Mouse (Mus musculus): ENCODE measurements around the gene Klrb1c. TPM values are rescaled to one million over a fixed set of nuclear protein-coding genes. Genes with fewer than 3 reads are reported as not detected.
"Not testable (repeated sequence)": the region's sequence is repeated elsewhere in the genome, so short reads cannot be mapped to it uniquely, and the experiment has no call there.

Gene Klrb1c
- polyA plus RNA-seq, 1 experiment from 2014 or later: not detected

DNA sequence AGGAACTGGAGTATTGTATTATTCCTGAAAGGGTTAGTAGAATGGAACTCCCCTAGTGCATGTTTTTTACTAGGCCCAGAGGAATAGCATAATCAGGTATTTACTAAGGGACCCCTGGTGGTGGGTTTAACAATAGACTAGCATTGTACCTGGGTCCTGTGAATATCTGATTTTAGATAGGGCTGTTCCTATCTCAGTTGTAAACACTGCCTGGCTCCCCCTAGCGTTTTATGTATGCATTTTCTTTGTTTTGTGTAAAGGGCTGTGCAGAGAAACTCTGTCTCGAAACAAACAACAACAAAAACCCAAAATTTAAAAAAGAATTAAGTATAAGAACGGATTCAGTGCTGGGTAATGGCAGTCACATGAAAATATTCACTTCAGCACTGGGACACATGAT, 18.0 kb upstream of the Klrb1c start:
- no peak overlapping the region for H3K4me3 ChIP-seq
- H3K4me1 ChIP-seq (replicated peaks): 0 out of 2 replicates have a peak, but pooled peaks cover 3% of the 10 kb centered on the region
- no peak for ATAC-seq (ENCODE audit: low FRiP score, low read depth)
- H3K9ac ChIP-seq: no peak overlapping the region
- no peaks in the 10 kb centered on the region for H3K27me3 ChIP-seq
- H3K27ac ChIP-seq (replicated peaks): no peak overlapping the region
- no peaks in the 10 kb centered on the region for H3K9me3 ChIP-seq
- H3K36me3 ChIP-seq: no peaks in the 10 kb centered on the region
- WGBS: 69% methylated on average over 3 of the region's 3 CpGs
- H3K4me2 ChIP-seq: no peak overlapping the region

DNA sequence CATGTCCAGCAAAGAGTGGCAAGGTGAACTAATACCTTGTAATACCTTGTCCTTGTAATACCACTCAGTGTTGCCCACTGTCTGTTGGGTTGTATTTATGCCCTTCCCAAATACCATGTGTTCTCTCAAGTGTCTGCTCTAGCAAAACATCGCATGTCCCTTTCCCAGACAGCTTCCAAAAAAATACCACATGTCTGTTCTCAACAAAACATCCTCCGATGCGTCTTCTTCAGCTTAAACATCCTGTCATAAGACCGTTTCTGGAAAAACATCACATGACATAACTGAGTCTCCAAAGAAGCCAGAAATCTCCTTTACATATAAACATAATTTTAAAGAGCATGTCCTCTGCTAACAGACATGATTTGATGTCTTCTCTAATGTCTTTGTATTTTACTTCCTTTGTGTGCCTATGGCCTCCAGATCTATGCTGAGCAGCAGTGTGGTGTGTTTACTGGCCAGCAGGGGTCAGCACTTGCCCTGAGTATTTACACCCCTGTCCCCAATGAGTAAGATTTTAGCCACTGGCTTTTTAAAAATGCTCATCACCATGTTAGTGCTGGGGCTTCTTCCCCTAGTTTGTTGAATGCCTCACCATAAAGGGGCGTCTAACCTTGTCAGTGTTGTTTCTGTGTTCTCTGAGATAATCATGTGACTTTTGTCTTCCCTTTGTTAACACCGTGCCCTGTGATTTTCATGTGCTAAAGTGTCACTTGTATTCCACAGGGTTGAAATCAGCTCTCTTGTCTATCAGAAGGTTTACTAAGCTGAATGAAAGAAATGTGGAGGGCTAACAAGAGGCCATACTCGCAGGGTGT, 16.0 kb upstream of the Klrb1c start:
- not testable (repeated sequence) for H3K4me2 ChIP-seq; H3K27ac ChIP-seq (replicated peaks); H3K9me3 ChIP-seq; H3K27me3 ChIP-seq; H3K4me3 ChIP-seq; ATAC-seq (ENCODE audit: low FRiP score, low read depth); H3K36me3 ChIP-seq; H3K4me1 ChIP-seq (replicated peaks); H3K9ac ChIP-seq
- 60% methylated on average over 7 of the region's 7 CpGs for WGBS

DNA sequence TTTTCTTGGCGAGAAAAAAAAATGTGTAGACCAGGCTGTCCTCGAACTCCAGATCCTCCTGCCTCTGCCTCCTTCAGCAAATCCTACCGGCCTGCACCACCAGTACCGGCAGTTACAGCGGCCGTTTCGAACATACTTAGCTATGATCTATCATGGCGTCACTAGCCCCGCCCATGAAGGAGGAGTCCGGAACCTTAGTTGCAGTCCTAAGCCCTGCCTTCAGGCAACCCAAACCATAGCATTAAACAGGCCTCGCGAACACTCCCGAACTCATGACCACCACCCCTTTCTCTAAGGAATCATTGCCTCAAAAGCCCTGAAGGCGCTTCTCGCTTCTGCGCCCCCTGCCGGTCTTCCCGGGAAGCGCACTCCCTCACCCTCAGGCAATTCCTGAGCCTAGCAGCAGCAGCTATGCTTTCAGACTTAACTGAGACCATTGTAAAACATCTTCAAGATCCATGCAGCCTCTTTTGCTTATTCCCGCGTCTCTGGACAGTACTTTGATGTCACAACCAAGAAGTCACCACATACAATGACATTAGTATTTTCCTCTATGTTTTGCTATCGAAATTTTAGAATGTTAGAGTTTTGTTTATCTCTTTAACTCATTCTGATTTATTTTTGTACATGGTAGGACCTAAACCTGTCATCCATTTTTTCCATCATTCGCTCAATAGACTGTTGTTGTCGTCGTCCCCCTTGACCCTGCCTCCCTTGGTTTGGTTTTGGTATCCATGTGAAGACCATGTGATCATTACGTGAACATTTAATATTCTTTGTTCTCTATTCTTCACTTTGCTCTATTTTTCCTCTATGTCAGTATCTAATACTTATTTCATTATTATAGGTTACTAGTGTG, 14.2 kb upstream of the Klrb1c start:
- Histone ChIP-seq H3K4me2 (peak overlapping the region; percentile 61), H3K9ac (peak overlapping the region; percentile 44), H3K4me1 (replicated peaks) (peaks cover 11% of the 10 kb centered on the region), H3K4me3 (peak overlapping the region; percentile 45), H3K27me3 (no peaks in the 10 kb centered on the region), H3K36me3 (no peaks in the 10 kb centered on the region), H3K27ac (replicated peaks) (peak overlapping the region; percentile 82), H3K9me3 (no peaks in the 10 kb centered on the region)
- ATAC-seq (ENCODE audit: low FRiP score, low read depth): peak; percentile 93
- 5% methylated on average over 26 of the region's 26 CpGs for WGBS

DNA sequence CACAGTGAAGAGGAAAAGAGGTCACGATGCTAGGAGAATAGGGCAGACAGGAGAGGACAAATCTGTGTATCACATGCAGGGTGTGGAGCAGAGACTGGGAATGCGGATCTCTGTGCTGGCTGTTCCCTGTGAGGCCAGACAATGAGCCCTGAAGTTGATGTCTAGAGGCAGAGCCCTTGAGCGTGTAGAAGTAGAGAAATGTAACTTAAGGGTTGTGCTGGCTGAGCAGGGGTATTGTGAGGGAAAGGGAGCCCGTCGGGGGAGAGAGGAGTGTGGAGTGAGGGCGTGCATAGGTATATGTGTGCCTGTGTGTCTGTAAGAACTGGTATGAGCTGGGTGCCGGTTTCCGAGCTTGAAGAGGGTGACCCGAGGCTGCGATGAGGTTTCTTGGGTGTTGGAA, 13.5 kb upstream of the Klrb1c start:
- Histone ChIP-seq H3K36me3 (no peaks in the 10 kb centered on the region), H3K4me3 (peak overlapping the region; percentile 45), H3K4me2 (peak overlapping the region; percentile 61), H3K9ac (peak overlapping the region; percentile 44), H3K27ac (replicated peaks) (peak overlapping the region; percentile 82), H3K27me3 (no peaks in the 10 kb centered on the region), H3K9me3 (no peaks in the 10 kb centered on the region), H3K4me1 (replicated peaks) (peaks cover 18% of the 10 kb centered on the region)
- WGBS: 7% methylated on average over 10 of the region's 10 CpGs
- ATAC-seq (ENCODE audit: low FRiP score, low read depth): peak; percentile 47

DNA sequence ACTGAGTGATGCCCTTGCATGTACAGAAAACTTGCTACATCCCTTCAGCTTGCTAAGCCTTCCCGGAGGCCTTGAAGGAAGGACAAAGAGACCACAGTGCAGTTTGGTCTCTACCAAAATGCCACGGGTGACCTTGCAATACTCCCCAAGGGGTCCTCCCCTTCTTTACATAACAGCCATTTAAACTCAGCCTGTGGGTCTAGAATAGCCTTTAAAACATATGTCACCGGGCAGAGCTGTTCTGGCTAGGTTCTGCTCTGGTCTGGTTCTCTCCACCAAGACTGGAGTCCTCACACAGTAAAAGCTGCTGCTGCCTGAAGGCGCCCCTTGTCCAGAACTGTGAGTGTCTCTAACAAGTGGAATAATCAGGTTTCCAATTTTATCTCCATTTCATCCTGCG, 11.7 kb upstream of the Klrb1c start:
- peaks cover 20% of the 10 kb centered on the region for H3K4me1 ChIP-seq (replicated peaks)
- H3K4me2 ChIP-seq: peak overlapping the region; percentile 38
- not testable (repeated sequence) for ATAC-seq (ENCODE audit: low FRiP score, low read depth); H3K27me3 ChIP-seq; H3K36me3 ChIP-seq; H3K9ac ChIP-seq; H3K9me3 ChIP-seq
- H3K27ac ChIP-seq (replicated peaks): peak overlapping the region; percentile 63; the same call in 1 of the 2 replicates
- H3K4me3 ChIP-seq: peak overlapping the region; percentile 7; the same call in 1 of the 2 replicates
- 77% methylated on average over 5 of the region's 5 CpGs for WGBS

DNA sequence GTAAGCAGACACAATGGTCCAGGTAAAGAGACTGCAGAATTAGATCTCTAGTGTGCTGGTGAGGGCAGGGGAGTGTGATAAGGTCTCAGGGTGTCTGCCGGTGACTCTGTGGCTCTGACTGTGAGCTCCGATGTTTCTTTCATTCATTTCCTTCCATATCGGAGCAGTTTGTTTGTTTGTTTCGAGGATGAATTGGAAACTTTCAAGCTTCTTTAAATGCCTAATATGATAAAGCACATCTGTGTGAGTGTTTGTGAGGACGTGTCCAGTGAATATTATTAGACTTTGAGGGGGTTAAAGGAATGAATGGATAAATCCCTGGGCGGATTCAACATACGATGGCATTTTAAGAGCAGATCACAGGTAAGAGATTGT, 10.9 kb upstream of the Klrb1c start:
- Histone ChIP-seq H3K27ac (replicated peaks) (peak overlapping the region; percentile 95), H3K36me3 (no peaks in the 10 kb centered on the region), H3K9ac (peak overlapping the region; percentile 53), H3K9me3 (no peaks in the 10 kb centered on the region), H3K4me1 (replicated peaks) (peaks cover 20% of the 10 kb centered on the region), H3K4me3 (peak overlapping the region; percentile 71), H3K4me2 (peak overlapping the region; percentile 55), H3K27me3 (no peaks in the 10 kb centered on the region)
- WGBS: 16% methylated on average over 7 of the region's 7 CpGs
- no peak for ATAC-seq (ENCODE audit: low FRiP score, low read depth)

DNA sequence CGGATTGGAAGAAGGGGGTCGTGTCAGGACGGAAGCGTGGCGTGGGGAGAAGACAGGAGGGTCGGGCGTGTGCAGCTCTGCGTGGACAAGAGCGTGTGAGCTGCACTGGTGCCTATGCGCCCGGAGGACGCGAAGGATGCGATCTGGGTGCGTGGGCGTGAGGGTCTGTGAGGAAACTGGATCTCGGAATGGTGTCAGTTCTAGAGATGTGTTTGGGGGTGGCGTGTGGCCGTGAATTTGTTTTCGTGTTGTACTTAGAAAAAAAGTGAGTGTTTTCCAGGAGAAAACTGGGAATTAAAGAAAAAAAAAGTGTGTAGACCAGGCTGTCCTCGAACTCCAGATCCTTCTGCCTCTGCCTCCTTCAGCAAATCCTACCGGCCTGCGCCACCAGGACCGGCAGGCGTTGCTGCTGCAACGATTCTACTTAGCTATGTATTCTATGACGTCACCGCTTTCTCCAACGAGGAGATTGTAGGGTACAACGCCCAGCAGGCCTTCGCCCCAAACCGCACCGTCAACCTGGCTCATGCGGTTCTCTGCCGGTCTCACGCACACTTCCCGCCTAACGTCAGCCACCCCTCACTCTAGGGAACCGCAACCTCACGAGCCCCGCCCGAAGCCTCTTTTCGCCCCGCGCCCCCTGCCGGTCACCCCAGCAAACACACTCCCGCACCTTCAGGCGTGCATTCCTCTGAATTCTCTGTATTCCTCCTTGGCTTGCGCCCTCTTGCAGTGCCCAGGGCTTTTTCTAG, 10.3 kb upstream of the Klrb1c start:
- peaks cover 20% of the 10 kb centered on the region for H3K4me1 ChIP-seq (replicated peaks)
- H3K27me3 ChIP-seq, H3K36me3 ChIP-seq, H3K9me3 ChIP-seq: not testable (repeated sequence)
- H3K4me3 ChIP-seq: peak overlapping the region; percentile 71
- H3K4me2 ChIP-seq: peak overlapping the region; percentile 60
- peak; percentile 84 for ATAC-seq (ENCODE audit: low FRiP score, low read depth)
- H3K9ac ChIP-seq: peak overlapping the region; percentile 70
- WGBS: under 1% methylated on average over 49 of the region's 49 CpGs
- peak overlapping the region; percentile 95 for H3K27ac ChIP-seq (replicated peaks)

DNA sequence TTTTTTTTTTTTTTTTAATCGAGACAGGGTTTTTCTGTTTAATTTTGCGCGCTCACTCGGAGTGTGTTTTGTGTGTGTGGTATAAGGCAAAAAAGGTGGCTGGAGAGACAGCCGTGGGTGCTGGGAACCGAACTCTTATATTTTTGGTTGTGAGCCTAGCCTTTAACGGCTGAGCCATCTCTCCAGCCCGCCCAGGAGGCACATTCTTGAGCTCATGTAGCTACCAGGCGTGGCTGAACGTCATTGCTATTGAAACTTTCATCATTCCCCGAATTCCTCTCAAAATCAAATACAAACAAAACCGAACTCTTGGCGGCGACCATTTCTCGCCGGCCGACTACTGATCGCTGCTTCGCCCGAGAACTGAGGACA, 9.7 kb upstream of the Klrb1c start:
- H3K36me3 ChIP-seq: not testable (repeated sequence)
- WGBS: under 1% methylated on average over 20 of the region's 20 CpGs

DNA sequence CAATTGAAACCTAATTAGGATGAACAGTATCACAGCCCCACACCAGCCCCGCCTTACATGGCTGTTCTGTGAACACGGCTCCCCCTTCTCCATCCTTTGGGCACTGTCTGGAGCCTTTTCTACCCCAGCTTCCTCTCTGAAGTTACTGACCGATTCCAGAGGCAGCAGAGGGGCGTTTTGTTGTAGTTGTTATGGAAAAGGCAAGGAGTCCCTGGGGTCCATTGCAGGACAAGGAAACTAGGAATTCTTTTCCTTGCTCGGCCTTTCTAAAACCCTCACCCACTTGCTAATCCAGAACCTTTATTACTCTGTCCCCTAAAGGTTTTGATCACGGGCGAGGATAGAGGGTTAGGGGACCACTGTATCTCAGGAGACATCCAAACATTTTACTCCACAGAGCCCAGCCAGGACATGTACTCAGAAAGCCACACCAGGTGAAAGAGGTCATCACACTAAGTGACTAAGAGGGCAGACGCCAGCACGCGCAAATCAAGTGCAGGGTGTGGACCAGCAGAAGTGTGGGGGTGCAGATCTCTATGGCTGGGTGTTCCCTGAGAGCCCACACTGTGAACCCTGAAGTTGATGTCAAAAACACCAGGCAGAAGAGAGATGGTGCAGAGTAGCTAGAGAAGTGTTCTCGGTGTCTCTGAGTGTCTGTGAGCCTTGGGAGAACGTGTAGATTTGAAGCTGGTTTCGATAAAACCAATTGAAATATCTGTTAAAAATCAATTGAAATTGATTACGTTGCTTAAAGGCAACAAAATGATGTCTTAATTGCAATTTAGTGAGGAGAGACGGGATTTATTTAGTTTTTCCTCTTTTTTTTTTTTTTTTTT, 9.1 kb upstream of the Klrb1c start:
- Histone ChIP-seq H3K4me1 (replicated peaks) (peaks cover 20% of the 10 kb centered on the region), H3K27ac (replicated peaks) (peak overlapping the region; percentile 52), H3K36me3 (no peaks in the 10 kb centered on the region), H3K27me3 (no peaks in the 10 kb centered on the region), H3K4me2 (peak overlapping the region; percentile 60), H3K9ac (peak overlapping the region; percentile 21), H3K4me3 (peak overlapping the region; percentile 71), H3K9me3 (no peaks in the 10 kb centered on the region)
- no peak for ATAC-seq (ENCODE audit: low FRiP score, low read depth)
- 6% methylated on average over 15 of the region's 15 CpGs for whole genome bisulfite sequencing

More for the DNA sequence above, 9.7 kb upstream of the Klrb1c start:
- H3K27me3 ChIP-seq, H3K9me3 ChIP-seq: not testable (repeated sequence)
- peak overlapping the region; percentile 95 for H3K27ac ChIP-seq (replicated peaks)
- peaks cover 20% of the 10 kb centered on the region for H3K4me1 ChIP-seq (replicated peaks)
- H3K9ac ChIP-seq: peak overlapping the region; percentile 70
- peak; percentile 59 for ATAC-seq (ENCODE audit: low FRiP score, low read depth)
- peak overlapping the region; percentile 71 for H3K4me3 ChIP-seq
- peak overlapping the region; percentile 60 for H3K4me2 ChIP-seq

DNA sequence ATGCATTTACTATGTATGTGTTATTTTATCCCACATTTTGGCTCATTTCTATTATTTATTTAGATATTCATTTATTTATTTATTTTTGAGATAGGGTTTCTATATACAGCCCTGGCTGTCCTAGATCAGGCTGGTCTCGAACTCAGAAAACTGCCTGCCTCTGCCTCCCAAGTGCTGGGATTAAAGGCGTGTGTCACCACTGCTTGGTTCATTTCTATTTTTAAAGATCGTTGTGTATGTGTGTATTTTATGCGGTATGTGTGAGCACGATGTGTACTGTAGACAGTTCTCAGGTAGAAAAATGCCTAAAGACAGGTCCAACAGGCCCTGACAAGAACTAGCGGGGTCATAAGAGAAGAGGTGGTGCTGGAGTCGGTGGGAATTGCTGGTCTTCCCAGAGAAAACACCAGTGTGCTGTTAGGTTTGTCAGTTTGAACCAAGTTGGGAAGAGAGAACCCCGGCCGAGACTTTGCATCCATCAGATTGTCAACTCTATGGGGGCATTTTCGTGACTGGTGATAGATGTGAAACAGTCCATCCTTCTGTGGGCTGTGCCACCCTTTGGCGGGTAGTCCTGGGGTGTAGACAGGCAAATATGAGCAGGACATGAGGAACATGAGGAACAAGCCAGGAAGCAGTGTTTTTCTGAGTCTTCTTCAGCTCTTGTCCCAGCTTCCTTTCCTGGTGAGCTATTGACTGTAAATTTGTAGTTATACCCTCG, 8.3 kb upstream of the Klrb1c start:
- Histone ChIP-seq H3K36me3 (no peaks in the 10 kb centered on the region), H3K4me2 (peak overlapping the region; percentile 60), H3K9ac (0 out of 2 replicates have a peak overlapping the region, but pooled peaks have one; percentile 21), H3K27ac (replicated peaks) (peak overlapping the region; percentile 52), H3K27me3 (no peaks in the 10 kb centered on the region), H3K9me3 (no peaks in the 10 kb centered on the region), H3K4me3 (peak overlapping the region; percentile 71), H3K4me1 (replicated peaks) (peaks cover 17% of the 10 kb centered on the region)
- no peak for ATAC-seq (ENCODE audit: low FRiP score, low read depth)
- WGBS: 73% methylated on average over 12 of the region's 12 CpGs
